Mouse (Mus musculus) heart, postnatal 14 days (tissue): Measurements from ENCODE around the gene Slco1c1. TPM values are rescaled to one million over a fixed set of nuclear protein-coding genes. Genes with fewer than 3 reads are reported as not detected.
"Not testable (repeated sequence)": the region's sequence is repeated elsewhere in the genome, so short reads cannot be mapped to it uniquely, and the experiment has no call there.

Experiments used
- DNase-seq, 2 experiments: peaks; one replicate each; pipeline ENCODE4 v3.0.0; 2021 to 2022
- intact Hi-C: fragments of 180-260 bp; cut with DNase I; formaldehyde crosslinking; loops from one replicate; pipeline ENCODE4 v1.15.1; 2025
- total RNA-seq, 2 experiments: library from RNA; stranded (reverse); gene quantifications; 2 replicates each; pipeline ENCODE4 v1.2.3; 2021

Gene Slco1c1
- total RNA-seq, 2 experiments from 2014 or later, result 0.67 to 0.73 TPM

DNA sequence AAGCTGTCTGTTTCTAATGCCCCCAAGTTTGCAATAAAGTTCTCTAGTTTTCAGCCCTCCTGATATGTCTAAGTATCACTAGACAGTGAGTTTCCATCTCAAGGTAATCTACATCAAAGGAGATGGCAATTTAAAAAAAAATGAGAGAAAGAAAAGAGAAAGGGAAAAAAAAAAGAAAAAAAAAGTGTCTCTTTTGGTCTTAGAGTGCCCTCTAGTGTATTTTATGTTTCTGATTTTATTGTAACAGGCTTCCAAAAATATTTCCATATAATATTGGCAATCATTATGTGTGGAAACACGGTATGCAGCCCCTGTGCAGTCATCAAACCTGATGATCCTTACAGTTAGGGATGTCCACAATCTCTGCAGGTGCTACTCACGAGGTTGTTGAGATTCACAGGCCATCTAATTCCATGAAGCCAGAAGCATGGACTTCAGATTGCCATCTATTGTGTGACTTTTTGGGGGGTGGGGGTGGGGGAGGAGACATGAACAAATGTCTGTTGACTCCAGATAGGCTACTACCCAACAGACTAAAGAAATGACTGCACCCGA lies 52.6 kb downstream of the Slco1c1 start:
- intact Hi-C loops, result loop anchor here (5.0 to 10.0 kb wide), 5 partner anchors 89 to 859 kb away; no protein-coding TSS in a partner anchor
- DNase-seq, result no peak

DNA sequence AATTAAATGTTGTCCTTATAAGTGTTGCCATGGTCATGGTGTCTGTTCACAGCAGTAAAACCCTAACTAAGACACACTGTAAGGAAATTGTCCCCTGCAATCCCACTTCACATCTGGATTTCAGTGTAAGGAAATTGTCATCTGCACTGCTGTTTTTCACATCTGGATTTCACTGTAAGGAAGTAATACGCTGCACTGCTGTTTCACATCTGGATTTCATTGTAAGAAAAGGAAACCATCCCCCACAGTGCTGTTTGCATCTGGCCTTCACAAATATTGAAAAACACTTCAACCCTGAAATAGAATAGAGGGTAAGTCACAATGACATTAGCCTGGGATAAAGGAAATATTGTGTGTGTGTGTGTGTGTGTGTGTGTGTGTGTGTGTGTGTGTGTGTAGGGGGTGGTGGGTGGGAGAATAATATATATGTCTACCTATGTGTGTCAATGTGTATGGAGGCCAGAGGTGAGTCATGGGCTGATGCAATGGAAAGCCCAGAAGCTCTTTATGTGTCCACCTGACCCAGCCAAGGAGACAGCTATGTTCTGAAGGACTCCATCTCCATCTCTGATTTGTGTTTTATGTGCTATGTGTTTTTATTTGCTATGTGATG lies 60.7 kb downstream of the Slco1c1 start:
- no peak for DNase-seq
- intact Hi-C loops, result no loop called here

DNA sequence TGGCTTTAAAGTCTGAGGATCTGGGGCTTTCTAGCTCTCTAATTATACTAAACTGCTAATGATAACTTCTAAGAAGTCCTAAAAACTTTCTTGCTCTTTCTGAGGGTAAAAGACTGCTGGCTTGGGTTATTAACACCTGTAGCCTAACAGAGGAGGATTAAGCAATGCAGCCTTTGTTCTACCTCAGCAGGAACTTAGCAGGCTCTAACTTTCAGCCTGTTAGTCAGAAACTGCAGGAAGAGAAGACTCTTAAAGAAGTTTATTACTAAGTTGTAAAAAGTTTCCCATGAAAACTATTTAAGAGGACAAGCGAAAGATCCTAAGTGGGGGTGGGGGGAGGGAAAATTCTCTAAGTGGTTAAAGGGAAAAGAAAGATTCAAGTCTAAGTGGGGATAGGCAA lies 65.8 kb downstream of the Slco1c1 start:
- DNase-seq, result no peak
- intact Hi-C loops, result no loop called here

DNA sequence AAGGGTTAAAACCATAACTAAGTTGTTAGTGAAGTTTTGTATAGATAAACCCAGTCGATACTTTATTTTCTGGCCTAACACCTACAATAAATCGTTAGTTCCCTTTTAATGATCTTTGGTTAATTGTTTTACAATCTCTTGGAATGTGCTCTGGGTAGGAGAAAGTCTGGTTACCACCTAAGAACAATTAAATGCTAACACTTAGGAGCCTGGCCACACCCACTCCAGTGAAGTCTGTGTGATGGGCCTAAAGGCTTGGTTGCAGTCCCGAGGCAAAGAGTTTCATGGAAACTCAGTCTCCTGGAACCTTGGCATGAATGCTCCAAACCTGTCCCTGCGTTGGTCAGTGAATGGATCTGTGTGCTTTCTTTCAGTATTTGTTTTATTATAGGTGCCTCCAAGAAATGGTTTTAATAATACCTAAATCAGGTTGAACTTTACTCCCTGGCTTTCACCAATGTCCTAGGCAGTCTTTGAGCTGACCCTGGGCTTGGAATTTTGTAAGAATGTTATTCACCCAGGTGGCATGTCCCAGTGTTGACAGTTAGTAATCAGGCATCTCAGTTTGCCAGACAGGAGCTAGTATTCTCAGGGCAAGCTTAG lies 66.5 kb downstream of the Slco1c1 start:
- DNase-seq, intact Hi-C loops: not testable (repeated sequence)

DNA sequence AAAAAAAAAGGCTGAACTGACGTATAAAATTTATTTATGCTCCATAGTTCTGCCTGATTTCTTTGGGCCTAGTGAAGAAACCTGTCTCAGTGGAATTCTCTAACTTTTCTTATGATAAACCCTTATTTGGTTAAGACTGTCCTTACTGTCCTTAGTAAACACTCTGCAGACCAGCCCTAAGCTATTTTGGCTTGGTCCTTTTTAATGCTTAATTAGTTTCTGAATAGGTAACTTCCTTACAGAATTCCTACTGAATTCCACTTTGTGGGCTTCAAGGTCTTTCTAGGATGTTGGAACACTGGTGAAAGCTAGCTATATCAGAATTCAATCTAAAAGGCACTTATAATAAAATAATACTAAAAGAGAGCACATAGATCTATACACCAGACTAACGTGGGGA lies 71.9 kb downstream of the Slco1c1 start:
- DNase-seq, result no peak
- intact Hi-C loops, result no loop called here

DNA sequence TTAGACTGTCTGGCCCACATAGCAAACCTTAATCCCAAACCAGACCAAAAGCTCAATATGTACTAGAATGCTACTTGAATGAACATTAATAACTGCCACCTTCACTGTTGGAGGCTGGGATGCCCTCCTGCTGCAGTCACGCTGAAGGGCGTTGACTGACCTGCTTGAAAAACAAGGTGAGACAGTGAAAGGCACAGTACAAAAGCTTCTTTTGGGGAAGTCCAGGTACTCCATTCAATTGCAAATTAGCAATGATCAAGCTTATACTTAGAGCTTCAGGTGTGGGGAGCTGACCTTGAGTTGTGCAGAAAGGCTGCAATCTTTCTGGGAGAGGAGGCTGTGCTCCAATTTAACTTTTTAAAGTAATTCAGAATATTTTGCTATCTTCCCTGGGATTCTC lies 72.9 kb downstream of the Slco1c1 start:
- intact Hi-C loops, result no loop called here
- no peak for DNase-seq

DNA sequence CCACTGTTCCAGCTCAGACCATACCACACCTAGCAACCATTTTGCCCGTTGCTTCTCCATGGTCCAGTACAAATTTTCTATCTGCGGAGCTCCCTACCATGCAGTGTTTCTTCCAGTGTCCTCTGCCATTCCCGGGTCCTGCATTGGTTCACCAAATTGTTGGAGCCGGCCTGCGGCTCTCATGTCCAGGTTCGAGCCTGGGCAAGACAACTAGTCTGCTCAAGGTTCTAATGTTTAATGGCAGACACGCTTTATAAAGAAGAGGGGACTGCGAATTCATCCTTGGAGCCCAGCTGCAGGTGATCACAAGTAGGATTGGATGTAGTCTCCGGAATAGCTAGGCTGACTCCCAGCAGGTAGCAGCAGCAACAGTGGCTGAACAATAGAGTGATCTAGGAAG lies 76.8 kb downstream of the Slco1c1 start:
- DNase-seq, result no peak
- intact Hi-C loops, result no loop called here

DNA sequence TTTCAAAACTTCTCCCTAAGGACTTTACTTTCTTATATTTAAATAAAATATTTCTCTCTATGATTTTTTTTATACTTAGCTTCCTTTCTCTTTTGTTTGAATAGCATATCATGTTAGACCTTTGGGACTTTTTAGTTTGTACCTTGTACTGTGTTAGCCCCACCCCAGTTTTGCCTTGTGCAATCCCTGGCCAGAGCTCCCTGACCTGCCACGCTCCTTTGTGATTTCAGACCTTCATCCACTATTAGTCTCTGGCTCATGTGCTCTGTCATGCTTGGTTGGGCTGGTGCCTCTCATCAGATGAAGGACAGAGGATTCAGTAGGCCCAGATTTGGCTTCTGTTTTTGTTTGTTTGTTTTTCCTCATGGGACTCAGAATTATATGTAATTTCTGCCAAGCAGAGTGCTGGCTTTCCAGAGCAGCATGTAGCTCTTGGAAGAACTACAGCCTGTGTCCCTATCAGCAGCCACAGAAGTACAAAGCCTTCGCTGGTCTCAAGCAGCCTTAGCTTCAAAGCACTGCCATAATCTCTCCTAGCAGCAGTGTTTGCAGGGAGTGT lies 86.6 kb downstream of the Slco1c1 start:
- DNase-seq, result no peak
- intact Hi-C loops, result no loop called here

DNA sequence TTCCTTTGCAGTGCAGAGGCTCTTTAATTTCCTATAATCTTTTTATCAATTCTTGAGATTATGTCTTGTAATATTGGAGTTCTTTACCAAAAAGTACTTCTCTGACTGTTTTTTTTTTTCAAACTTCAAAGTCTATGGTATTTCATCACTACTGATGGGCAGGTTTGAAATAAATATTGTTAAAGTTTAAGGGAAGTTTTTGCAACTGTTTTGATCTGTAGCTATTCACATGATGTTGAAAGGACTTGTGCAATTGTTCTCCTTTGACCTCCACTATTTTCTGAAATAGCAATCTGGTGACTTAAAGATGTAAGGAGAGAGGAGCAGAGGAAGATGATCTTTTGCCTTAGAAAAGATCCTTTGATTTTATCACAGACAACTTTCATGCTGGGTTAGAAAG lies 89.8 kb downstream of the Slco1c1 start:
- intact Hi-C loops, result no loop called here

DNA sequence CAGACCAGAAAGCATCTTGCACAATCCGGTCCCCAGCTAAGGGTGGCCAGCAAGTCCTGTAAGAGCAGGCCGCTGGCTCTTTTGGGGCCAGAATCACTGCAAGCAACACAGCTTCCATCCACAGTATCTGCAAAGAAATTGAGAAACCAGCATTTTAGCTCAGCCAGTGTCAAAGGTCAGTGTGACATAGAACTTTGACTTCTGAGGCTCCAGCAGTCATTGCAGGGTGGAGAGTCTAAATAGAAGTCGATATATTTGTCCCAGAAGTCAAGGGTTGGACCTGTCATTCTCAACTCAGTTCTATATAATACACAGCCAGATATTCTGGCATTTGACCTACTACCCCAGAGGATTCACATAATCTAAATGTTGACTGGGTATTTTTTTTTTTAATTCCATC lies 91.2 kb downstream of the Slco1c1 start:
- DNase-seq, result no peak
- intact Hi-C loops, result no loop called here

More for the DNA sequence above, 89.8 kb downstream of the Slco1c1 start:
- no peak for DNase-seq

Other genes starting within 250 kb of the Slco1c1 start
- gene Slco1b2, start 105.2 kb downstream of the Slco1c1 start, total RNA-seq, result under 1 TPM in 1 of 2 experiments, not detected in 1; 0.19 TPM
- gene Gm5724, start 249.4 kb downstream of the Slco1c1 start, total RNA-seq, result not detected